Mouse (Mus musculus) inflammation-experienced regulatory T-cells, adult 16 weeks (primary cell): ENCODE measurements around the gene Ddx5. TPM values are rescaled to one million over a fixed set of nuclear protein-coding genes. Genes with fewer than 3 reads are reported as not detected.

Experiments
- polyA plus RNA-seq: library from polyadenylated mRNA; unstranded; fragments of 100-300 nt; shearing (Covaris generic); gene quantifications from one replicate; pipeline ENCODE4 v1.2.1, GENCODE M21; 2017

The Ddx5 gene
- polyA plus RNA-seq, result 704 TPM

DNA sequence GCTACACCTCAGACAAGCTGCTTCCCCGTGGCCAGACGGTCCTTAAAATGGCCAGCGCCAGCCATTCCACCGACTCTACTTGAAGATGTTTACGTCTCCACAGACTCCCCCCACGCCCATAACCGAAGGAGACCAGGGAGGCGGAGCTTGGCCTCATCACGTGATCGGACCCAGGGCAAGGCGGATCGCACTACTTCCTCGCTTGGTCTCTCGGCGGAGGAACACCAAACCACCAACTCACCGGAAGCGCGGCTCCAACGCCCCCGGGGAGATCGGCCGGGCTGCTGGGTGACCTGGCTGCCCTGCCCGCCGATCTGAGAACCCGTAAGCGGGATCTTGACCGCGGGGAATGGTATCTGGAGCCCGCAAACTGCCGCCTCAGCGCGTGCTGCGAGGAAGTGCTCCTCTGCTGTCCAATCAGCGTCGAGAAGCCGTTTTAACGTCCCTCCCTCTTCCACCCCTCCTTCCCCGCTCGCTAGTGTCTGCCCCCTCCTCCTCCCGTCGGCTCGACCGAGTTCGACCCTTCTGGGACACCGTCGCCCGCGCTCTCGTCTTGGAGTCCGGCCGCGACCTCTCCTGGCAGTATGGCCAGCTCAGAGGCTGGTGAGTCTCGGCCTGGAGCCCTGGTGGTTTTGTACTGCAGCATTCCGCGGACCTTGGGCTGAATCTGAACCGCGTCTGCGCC lies at the start of gene Ddx5, which contains the start of gene Cep95:
TSS of gene Ddx5 (minus strand) at position 411 of the 685 bp plus-strand sequence.
TSS of gene Cep95 (plus strand) at position 478 of the 685 bp plus-strand sequence.

GRCm38 (mm10) chr11:106779388-106780088 lies 9.4 kb downstream of the Ddx5 start, which contains the start of gene Polg2:
Gene Polg2, minus strand, starts transcription at chr11:106779537.

DNA sequence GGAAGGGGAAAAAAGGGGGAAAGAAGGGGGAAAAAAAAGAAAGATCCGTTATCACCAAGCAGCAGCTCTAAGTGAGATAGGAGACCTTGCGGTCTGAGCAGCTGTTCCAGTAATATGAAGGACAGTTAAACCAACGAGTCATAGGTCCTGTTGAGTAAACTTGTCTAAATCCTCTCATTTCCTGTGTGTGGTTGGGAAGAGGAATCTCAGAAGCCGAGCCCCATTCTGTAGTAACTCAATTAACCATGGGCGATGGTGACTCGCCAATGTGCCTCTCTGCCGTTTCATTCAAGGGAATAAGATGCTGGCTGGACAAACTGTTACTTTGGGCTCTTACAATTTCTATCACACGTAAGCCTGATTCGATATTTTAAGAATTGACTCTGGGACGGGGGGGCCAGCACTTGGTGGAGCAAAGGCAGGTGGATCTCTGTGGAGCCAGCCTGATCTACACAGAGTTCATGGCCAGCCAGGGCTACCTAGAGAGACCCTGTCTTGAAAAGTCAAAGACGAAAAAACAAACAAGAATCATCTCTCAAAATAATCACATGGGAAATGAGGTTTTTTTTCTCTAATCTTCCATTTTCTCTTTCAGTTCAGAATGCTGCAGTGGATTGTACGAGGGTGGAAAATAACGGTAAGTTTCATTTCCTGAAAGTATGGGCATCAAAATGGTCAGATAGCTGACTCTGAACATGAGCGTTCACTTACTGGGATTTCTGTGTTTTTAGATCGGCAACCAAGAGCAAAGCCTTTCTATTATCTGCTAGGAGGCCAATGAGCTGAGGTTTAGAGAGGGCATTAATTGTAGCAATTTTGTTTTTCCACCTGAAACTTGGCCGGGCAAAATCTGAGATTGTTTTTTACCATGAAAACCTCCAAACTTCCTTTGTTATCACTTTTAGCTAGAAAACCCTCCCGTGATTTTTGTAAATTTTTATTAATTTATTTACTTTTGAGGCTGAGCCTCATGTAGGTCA lies 37.7 kb downstream of the Ddx5 start, which contains the start of gene Milr1:
TSS of gene Milr1 (plus strand) at position 188 of the 980 bp plus-strand sequence.

DNA sequence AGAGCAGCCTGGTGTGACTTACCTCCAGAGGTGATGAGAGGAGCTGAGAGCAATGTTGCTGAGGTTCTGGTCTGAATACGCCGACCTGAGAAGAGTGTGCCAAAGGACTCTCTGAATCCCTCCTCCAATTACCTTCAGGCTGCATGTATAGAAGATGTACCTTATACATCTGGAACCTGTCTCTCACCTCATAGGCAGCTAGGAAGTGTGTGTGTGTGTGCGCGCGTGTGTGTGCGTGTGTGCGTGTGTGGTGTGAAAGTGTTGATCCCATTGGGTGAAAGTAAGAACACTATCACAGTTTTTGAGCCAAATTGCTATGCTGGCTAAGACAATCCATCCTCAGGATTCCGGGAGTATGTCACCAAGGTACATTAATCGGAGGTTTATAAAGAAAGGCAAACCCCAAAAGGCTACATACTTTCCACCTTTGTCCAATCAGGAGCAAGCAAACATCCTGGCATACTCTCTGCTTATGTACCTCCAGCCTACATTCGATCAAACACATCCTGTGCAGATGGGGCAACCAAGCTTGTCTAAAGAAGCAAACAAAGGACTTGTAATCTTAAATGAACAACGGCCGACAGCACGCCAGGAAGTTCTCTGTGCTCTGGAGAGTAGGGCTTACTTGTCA lies 38.7 kb downstream of the Ddx5 start, which contains the start of gene Pecam1:
TSS of gene Pecam1 (minus strand) at position 508 of the 631 bp plus-strand sequence.

Other genes with a start within 250 kb of the Ddx5 start
- 29.4 TPM for gene Tex2, start 175.8 kb downstream of the Ddx5 start, polyA plus RNA-seq
- gene Pecam1, start 38.6 kb downstream of the Ddx5 start, polyA plus RNA-seq, result 112 TPM
- gene Milr1, start 38.0 kb downstream of the Ddx5 start, polyA plus RNA-seq, result 8.1 TPM
- gene Polg2, start 9.6 kb downstream of the Ddx5 start, polyA plus RNA-seq, result 14.0 TPM
- 54.1 TPM for gene Cep95, start 67 bp upstream of the Ddx5 start, polyA plus RNA-seq
- gene Smurf2, start 131.5 kb upstream of the Ddx5 start, polyA plus RNA-seq, result 10.6 TPM
- 95.7 TPM for gene Kpna2, start 210.4 kb upstream of the Ddx5 start, polyA plus RNA-seq
- gene 1810010H24Rik, start 236.5 kb upstream of the Ddx5 start, polyA plus RNA-seq, result 0.45 TPM